Mouse (Mus musculus): ENCODE data around the gene Inhbc.
"Not testable (repeated sequence)": the region's sequence is repeated elsewhere in the genome, so short reads cannot be mapped to it uniquely, and the experiment has no call there.

Gene Inhbc

DNA sequence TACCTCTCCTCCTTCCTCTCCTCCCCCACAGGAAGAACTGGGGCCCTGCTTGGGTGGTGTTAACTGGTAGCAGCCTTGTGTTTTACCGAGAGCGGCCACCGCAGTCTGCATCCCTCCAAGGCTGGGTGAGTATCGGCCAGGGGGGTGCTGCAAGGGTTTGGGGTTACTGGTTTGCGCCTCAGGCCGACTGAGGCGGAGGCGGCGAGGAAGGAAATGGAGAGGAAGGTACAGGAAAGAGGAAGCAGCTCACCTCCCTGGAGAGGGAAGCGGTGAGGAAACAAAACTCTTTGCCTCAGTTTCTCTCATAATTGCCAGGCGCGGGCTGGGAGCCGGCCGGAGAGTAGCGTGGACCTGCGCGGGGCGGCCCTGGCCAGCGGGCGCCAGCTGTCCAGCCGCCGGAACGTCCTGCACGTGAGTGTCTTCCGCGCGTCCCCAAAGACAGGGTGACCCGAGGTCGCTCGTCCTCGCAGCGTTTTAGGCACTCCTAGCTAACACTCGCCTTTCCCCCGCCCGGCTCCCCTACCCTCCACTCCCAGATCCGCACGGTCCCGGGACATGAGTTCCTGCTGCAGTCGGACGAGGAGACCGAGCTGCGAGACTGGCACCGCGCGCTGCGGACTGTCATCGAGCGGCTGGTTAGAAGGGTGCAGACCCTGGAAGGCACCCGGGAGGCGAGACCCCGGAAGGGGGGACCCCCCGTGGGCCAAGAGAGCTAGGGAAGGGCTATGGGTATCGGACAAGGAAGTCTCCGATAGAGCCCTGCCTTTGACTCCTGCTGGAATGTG, 44.0 kb downstream of the Inhbc start:
- no peak for DNase-seq (ENCODE audit: low spot score)

DNA sequence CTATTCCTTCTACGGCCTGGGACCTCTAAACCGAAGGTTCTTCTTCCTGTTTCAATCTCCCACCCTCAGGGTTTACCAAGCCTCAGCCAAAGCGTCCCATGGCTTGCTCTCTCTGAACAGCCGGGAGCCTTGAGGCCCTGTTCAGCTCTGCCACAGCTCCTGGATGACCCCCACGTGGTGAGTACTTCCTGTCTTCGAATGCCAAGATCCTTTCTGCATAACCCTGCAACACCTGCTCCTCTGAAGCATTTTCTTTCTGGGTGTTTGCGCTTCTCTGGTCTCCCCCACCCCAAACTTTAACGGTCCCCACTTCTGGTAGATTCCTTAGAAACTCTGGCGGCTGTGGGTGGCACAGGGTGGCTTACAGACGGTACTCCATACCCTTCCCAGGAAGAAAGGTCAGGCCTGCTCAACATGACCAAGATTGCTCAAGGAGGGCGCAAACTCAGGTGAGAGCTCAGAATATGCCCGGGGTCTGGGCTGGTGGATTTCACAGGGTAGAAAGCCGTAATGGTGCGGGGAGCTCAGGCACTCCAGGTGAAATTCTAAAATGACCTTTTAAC, 44.7 kb downstream of the Inhbc start:
- DNase-seq (ENCODE audit: low spot score) = no peak

DNA sequence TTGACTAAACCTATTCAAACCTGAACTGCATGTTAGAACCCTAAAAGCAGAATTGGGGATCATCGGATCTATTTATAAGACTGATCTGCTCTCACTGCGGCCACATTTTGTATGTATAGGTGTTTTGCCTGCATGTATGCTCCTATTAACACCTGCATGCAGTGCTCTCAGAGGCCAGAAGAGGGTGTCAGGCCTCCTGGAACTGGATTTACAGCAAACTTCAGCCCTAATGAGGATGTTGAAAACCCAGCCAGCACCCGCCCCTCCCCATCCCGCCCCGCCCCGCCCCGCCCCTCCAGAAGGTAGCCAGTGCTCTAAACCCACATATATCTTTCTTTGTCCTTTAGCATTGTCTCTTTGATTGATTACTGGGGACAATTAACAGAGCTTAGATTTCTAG, 45.7 kb downstream of the Inhbc start:
- DNase-seq (ENCODE audit: low spot score) = no peak

DNA sequence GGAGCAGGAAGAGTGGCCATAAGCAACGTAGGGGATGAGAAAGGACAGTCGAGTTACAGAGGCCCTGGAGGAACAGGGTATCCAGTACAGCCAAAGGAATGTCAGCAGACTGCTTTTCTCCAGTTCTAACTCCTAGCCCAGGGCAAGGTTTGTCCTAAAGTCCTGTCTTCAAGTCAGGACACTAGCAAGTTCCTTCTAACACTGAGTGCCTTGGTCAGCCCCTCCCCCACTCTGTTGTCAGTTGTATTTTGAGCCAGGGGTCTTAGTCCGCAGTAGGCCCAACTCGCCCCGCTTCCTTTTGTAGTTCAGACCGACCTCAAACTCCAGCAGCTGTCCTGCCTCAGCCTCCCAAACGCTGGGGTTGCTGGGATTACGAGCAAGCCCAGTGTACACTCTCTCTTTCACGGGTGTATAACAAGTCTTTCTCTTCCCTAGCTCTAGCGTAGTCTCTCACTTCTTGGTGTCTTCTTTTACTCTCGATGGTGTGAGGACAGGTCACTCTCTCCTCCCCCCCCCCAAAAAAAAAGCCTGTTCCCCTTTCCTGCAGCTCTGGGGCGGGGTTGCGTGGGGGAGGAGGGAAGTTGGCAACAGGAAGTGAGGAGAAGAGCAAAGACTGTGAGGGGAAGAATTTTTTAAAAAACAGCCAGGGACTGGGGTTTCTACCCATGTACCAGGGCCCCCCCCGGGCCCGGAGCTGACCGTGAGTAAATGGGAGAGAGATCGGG, 46.9 kb downstream of the Inhbc start:
- DNase-seq (ENCODE audit: low spot score) = no peak

DNA sequence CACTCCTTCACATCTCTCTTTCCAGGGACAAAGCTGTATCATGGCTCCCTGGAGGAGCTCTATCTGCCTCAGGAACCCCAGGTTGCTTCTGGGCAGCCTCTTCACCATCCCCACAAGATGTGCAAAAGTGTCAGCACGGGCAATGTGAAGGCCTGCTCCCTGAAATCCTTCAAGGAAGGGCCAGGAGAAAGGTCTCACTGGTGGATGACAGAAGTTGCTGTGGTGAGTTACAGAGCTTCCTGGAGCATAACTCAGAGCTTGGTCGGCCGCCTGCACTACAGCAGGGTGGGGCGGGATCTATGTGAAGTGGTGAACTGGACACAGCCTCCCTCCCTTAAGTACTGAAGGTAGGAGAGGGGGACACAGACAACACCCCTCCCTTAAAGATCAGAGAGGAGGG, 47.6 kb downstream of the Inhbc start:
- DNase-seq (ENCODE audit: low spot score) = no peak

DNA sequence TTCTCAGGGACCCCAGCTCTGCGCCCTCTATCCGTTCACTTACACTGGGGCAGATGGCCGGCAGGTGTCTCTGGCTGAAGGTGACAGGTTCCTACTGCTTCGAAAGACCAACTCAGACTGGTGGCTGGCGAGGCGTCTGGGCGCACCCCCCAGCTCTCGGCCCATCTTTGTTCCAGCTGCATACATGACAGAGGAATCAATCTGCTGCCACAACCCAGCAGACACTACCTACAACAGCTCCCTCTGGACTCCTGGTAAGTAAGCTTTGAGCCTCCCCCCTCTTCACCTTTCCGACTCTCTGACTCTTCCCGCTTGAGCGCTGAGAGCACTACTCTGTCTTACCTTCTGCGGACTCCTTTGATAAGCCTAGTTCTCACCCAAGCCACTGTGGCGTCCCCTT, 48.1 kb downstream of the Inhbc start:
- DNase-seq (ENCODE audit: low spot score) = no peak

DNA sequence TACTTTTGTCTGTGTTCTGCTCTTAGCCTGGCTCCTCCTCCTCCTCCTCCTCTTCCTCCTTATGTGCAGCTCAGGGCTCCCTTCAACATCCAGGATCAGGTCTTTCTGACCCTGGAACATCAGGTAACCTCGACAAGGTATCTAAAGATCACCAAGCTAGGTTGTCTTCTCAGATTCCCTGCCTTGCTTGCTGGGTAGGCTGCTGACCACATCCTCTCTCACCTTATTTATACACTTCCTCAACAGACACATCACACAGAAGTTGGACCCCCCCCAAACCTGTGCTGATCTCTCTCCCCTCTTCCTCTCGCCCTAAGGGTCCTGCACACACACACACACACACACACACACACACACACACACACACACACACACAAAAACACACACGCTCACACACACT, 48.6 kb downstream of the Inhbc start, which contains the start of gene Arhgap9:
Arhgap9 (plus strand) TSS at position 344 of the 400 bp plus-strand sequence.
- no peak for DNase-seq (ENCODE audit: low spot score)

DNA sequence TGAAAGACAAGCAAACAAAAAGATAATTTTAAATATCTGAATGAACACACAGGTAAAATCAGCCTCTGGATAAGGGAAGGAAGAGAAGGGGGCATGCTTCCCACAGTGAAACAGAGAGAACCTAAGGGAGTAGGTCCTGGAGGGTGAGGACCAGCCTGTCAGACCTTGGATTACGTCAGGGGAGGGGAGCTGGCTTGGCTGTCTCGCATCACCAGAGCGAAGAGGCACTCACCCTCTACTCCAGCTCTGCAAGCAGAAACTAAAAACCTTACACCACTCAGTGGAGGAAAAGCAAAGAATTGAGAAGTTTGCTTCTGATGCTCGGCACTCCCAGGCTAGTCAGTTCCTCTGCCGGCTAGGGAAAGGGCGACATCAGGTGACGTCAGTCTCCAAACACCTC, 50.3 kb downstream of the Inhbc start:
- no peak for DNase-seq (ENCODE audit: low spot score)

DNA sequence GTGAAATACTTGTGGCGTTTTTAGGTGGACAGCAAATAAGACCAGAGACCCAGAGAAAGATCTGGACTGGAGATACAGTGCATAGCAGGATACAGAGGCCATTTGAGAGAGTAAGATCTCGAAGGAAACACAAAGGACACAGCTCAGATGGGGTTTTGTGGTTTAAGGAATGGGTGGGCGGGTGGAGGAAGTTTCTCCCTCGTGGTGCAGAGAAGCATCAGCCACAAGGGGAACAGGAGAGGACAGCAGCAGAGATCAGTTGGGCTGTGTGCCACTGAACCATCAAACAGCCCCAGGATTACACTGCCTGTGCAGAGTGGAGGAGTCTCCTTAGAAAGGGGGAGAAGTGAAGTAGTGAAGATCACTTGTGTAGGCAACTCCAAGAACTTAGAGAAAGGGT, 52.2 kb downstream of the Inhbc start:
- no peak for DNase-seq (ENCODE audit: low spot score)

DNA sequence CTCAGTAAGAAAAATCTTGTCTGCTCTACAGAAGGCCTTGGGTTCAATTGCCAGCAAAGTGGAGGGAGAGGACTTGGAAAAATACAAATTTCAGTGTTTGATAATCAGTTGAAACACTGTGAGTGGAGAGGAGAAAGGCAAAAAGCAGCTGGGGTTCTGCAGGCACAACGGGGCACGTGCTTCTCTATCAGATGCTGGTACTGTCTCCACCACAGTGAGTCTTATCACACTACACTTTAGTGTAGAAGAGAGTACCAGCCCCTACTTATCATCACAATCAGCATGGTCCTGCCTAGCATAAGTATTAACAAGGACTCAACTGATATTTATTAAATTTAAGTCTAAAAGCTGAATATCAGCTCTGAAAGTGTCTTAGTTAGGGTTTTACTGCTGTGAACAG, 53.0 kb downstream of the Inhbc start:
- no peak for DNase-seq (ENCODE audit: low spot score)

DNA sequence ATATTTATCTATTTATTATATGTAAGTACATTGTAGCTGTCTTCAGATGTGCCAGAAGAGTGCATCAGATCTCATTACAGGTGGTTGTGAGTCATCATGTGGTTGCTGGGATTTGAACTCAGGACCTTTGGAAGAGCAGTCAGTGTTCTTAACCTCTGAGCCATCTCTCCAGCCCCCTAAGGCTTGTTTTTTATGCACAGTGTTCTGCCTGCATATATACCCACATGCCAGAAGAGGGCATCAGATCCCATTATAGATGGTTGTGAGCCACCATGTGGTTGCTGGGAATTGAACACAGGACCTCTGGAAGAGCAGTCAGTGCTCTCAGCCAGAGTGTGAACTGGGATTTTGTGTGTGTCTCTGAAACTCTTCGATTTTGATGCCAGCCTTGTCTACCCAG, 55.3 kb downstream of the Inhbc start:
- not testable (repeated sequence) for DNase-seq (ENCODE audit: low spot score)

DNA sequence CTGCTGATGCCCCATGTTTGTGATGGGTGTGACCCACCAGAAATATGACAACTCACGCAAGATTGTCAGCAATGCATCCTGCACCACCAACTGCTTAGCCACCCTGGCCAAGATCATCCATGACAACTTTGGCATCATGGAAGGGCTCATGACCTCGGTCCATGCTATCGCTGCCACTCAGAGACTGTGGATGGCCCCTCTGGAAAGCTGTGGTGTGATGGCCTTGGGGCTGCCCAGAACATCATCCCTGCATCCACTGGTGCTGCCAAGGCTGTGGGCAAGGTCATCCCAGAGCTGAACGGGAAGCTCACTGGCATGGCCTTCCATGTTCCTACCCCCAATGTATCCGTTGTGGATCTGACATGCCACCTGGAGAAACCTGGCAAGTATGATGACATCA, 56.7 kb downstream of the Inhbc start:
- not testable (repeated sequence) for DNase-seq (ENCODE audit: low spot score)

DNA sequence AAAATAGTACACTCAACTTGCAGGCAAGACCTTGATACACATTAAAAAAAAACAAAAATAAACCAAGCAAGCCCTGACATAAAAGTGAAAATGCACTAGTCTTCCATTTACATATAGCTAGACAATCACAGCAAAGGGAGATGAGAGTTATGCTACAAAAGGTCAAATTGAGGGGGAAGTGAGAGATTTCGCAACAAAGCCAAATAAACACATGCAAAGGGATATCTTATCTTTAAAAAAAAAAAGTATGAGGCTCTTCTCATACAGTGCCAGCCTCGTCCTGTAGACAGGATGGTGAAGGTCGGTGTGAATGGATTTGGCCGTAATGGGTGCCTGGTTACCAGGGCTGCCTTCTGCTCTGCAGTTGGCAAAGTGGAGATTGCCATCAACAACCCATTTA, 57.4 kb downstream of the Inhbc start:
- no peak for DNase-seq (ENCODE audit: low spot score)

DNA sequence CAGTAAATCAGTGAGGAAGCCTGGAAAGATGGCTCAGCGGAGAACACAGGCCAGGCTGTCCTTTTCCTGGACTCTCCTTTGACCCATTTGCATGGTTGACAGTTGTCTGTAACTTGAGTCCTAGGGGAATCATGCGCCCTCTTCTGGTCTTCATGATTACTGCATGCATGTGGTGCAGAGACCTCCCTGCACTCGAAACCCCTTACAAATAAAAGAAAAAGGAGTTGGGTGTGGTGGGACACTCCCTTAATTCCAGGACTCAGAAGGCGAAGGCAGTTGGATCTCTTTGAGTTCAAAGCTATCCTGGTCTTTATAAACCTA, 57.9 kb downstream of the Inhbc start:
- no peak for DNase-seq (ENCODE audit: low spot score)

DNA sequence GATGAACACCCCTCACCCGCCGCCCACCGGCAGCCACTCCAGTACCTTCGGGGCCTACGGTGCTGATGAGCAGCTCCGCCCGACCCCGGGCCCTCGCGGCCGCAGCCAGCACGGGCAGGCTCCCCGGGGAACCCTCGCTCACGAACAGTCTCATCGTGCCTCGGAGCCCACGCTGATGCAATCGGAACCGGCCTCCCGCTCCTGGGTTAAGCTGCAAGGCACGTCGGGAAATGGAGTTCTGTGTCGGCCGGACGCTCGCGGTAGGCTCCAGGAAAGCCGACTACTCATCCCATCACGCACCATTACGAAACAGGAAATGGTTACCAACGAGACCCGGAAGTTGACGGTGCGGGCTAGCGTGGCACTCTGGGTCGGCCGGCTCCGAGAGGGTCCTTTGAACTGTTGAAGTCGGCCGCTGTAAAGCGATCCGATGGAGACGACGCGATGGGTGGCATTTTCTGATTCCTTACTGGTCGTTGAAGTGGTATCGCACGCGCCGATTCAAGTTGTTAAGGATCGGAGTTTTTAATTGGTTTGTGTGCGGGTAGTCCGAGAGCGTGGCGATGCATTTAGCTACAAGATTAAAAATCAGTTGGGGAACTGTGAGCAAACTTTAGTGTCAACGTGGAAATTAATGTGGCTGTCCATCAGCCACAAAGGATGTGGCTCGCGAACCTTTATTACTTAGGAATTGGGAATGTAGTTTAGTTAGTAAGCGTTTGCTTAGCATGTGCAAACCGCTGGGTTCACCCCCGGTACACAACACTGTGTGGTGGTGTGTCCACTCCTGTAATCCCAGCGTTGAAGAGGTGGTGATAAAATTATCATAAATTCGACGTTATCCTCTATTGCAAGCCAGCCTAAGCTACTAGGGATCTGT, 58.5 kb downstream of the Inhbc start, which contains the start of gene Mars:
Mars (minus strand) TSS at position 311 of the 880 bp plus-strand sequence.
- DNase-seq (ENCODE audit: low spot score) = peak; percentile 77

DNA sequence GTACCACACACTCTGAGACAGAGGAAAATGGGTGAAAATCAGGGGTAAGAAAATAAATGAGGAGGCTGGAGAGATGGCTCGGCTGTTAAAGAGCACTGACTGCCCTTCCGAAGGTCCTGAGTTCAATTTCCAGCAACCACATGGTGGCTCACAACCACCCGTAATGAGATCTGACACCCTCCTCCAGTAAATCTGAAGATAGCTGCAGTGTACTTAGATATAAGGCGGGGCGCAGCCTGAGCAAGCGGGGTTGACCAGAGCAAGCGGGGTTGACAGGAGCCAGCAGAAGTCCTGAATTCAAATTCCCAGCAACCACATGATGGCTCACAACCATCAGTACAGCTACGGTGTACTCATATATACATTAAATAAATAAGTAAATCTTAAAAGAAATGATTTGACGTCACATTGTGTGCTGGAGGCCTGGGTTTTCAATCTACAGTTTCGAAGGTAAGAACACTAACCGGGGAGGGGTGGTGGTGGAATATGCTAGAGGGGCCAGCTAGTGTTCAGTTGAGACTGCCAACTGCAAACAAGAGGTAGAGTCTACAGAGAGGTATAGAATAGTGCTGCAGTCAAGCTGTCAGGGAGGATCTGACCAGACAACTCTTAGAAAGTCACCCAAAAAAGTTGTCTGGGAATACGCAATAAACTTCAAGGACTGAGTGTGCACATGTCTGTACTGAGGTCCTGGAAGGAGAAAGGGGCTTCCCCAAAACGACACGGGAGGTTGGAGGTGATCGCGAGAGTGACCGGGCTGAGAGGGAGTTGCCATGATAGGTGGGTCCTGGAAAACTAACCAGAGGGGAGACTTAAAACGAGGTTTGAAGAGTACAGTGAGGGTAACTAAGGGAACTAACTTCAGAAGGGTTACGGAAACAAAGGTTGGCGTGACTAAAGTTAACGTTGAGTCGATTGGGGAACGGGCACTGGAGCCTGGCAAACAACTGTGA, 59.4 kb downstream of the Inhbc start:
- DNase-seq (ENCODE audit: low spot score) = no peak

DNA sequence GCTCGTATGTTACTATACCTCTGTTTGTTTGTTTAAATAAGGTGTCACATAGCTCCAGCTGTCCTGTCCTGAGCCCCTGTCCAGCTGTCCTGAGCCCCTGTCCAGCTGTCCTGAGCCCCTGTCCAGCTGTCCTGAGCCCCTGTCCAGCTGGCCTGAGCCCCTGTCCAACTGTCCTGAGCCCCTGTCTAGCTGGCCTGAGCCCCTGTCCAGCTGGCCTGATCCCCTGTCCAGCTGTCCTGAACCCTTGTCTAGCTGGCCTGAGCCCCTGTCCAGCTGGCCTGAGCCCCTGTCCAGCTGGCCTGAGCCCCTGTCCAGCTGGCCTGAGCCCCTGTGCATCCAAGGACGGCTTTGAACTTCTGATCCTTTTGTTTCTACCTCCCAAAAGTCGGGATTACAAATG, 61.1 kb downstream of the Inhbc start:
- not testable (repeated sequence) for DNase-seq (ENCODE audit: low spot score)
